Mouse (Mus musculus) heart, adult 8-10 months (tissue): ENCODE measurements around the gene Zfp740. TPM values are rescaled to one million over a fixed set of nuclear protein-coding genes. Genes with fewer than 3 reads are reported as not detected.
"Not testable (repeated sequence)": the region's sequence is repeated elsewhere in the genome, so short reads cannot be mapped to it uniquely, and the experiment has no call there.

Experiments
- DNase-seq: peaks from one replicate; pipeline ENCODE4 v3.0.0; 2022; ENCODE audit warnings: low spot score
- total RNA-seq, 4 experiments: library from RNA; stranded (reverse); gene quantifications; 2 replicates each; pipeline ENCODE4 v1.2.4; 2022

The Zfp740 gene
- total RNA-seq, 4 experiments from 2014 or later: 31.5 to 40.0 (median 35.5) TPM

DNA sequence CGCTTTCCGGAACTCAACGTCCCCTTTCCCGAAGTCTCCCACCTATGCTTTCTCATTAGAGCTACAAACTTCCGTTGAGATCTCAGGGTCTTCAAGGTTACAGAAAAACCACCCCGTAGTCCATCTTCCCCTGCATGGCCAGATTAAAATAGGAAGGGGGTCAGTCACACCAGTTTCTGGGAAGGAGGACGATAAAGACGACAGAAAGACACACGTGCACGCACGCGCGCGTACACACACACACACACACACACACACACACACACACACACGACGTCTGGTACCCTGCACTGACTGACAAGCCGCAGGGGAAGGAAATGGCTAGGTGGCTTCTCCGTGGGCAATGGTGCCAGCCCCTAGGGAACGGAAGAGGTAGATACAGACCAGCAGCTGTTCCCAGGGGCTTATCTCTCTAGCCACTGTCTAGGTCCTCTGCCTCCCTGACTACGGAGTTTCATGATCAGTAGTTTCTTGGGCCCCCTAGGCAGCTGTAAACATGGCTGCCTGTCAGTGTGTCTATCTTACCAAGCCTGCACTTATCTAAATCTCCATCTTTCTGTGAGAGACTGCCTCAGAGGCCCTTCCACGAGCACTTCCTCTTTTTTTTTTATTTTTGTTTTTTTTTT lies 22.1 kb downstream of the Zfp740 start:
- no peak for DNase-seq

DNA sequence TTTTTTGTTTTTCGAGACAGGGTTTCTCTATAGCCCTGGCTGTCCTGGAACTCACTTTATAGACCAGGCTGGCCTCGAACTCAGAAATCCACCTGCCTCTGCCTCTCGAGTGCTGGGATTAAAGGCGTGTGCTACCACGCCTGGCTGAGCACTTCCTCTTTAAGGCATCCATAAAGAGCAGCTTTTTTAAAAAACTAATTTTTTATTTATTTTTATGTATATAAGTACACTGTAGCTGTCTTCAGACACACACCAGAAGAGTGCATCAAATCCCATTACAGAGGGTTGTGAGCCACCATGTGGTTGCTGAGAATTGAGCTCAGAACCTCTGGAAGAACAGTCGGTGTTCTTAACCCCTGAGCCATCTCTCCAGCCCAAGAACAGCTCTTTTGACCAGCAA lies 22.6 kb downstream of the Zfp740 start:
- DNase-seq: not testable (repeated sequence)

DNA sequence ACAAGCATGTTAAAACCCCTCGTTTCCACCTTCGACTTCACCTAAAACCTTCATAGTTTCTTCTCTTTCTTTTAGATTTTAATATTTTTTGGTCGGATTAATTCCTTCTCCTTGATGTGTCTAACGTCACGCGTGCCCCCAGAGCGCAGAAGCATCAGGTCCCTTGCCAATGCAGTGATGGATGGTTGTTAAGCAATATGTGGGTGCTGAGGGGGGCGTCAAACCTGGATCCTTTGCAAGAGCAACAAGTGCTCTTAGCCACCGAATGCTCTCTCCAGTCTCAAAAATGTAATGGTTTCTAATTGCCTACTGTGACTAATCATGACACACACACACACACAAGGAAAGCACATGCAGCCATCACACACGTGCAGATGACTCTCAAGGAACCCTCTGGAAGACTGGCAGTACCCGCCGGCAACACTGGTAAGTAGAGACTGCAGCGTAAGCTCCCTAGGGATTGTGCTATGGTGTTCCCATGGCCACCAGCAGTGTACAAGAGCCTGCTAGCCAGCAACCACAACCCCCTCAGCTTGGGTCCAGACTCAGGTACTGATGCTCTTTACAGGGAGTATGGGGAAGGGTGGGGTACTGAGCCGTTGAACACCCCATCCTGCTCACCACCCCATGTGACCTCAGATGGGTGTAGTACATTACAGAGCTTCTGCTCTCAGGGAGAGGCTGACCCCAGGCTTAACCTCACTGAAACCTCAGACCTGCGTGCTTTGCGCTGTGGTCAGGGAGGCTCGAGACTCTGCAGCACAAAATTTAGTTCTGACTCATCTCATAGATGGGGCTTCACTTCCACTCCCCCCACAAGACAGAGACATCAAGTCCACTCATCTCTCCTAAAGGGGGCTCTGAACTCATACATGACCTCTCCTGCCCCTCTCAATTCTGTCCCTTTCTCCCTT lies 27.6 kb downstream of the Zfp740 start:
- DNase-seq: no peak

DNA sequence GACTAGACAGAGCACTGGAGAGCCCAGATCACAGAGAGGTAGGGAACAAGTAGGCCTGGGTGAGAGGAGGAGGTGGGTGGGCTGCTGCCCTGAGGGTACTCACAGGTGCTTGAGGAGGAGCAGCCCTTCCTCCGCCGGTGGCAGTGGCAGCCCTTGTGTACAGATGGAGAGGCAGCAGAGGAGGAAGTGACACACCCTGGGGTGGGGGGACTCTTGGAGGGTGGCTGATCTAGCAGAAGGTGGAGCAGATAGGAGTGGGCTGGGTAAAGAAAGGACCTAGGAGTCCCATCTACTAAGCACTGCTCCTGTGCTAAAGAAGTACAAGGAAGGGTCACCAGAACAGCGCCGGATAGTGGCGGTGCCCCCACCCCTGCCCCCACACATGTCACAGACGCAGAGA lies 28.7 kb downstream of the Zfp740 start, which contains the start of gene Itgb7:
Gene Itgb7 (minus strand): TSS at position 197 of the 400 bp plus-strand sequence.
- DNase-seq: no peak

GRCm38 (mm10) chr15:102232764-102233163 lies 29.7 kb downstream of the Zfp740 start:
- DNase-seq: no peak

DNA sequence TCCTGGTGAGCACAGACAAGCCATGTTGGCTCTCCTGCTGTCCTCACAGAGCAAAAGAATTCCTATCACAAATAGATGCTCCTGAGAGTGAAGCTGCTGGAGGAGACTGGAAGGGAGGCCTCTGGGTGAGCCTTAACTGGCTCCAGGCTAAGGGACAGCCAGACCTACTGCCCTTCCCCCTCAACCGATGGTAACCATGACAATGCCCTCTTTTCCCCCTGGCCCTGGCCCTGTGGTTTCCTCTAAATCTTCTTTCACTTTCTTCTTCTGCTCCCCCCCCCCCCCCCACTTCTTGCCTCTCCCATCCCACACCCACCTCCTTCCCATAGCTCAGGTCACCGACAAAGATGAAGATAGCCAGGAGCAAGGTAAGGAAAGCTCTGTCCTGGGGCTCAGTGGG lies 30.8 kb downstream of the Zfp740 start:
- DNase-seq: no peak

- DNase-seq: no peak
These were observed 32.5 kb downstream of the Zfp740 start for GRCm38 (mm10) chr15:102235371-102236027.

- no peak for DNase-seq
These were observed 35.7 kb downstream of the Zfp740 start for GRCm38 (mm10) chr15:102238543-102239259.

DNA sequence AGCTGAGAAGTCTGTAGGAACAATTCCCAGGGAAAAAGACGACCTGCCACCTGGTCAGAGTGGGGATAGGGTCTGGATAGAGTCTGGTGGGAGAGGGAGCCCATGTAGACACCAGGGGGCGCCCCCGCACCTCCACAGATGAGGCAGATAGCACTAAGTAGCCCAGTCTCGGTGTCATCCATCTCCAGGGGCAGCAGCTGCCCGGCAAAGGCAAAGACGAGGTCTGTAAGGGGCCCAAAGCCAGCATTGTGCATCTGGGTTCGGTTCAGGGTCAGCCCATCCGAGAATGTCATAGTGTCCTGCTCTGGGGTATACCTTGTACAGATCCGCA lies 36.2 kb downstream of the Zfp740 start:
- peak; percentile 76 for DNase-seq

DNA sequence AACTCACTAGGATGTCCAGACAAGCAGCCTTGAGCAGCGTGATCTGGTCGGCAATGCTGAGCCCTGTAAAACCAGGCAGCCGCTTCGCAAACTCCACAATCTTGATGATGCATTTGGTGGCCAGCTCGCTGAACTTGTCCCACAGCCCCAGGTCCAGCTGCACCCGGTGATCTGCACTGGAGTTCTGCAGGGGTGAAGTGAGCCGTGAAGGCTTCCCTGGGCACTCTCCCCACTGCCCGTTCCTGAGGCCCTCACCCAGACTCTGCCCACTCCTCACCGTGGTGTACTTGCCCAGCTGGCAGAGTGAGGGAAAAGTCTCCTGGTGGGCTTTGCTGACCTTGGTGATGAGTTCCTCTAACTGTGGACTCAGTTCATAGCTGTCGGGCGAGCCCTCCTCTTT lies 36.8 kb downstream of the Zfp740 start:
- no peak for DNase-seq

- peak; percentile 61 for DNase-seq
These were observed 37.6 kb downstream of the Zfp740 start for GRCm38 (mm10) chr15:102240607-102241006.

DNA sequence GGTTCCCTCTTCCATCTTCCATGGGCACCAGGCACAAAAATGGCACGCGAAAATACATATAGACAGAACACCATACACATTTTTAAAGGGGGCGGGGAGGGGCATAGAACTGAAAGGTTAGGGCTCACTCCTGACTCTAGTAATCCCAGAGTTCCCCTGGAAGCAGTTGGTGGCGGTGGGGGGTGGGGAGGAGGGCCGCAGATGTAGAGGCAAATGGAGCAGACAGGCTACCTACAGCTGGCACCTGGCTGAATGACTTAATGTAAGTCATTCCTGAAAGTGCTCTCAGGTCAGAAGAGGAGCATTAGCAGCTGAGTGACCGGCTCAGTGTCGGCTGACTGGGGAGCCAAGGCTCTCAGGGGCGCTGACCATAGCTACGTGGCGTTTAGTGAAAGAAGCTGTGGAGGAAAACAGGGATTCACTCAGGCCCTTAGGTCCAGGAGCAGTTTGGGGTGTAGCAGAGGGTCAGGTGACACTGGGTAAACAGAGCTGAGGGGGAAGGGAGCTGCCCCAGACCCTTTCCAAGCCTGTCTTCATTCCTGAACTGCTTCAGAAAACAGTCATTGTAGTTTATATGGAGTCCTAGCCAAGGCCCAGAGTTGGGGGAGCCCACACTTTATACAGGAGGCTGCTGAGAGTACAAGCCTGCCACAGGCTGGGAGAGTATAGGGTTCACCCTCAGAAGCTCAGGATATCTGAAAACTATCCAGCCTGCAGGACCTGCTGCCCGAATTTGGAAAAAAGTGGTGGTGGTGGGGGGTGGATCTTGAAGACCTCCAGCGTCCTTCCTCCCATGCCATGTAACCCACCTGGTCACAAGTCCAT lies 39.6 kb downstream of the Zfp740 start:
- DNase-seq: no peak

DNA sequence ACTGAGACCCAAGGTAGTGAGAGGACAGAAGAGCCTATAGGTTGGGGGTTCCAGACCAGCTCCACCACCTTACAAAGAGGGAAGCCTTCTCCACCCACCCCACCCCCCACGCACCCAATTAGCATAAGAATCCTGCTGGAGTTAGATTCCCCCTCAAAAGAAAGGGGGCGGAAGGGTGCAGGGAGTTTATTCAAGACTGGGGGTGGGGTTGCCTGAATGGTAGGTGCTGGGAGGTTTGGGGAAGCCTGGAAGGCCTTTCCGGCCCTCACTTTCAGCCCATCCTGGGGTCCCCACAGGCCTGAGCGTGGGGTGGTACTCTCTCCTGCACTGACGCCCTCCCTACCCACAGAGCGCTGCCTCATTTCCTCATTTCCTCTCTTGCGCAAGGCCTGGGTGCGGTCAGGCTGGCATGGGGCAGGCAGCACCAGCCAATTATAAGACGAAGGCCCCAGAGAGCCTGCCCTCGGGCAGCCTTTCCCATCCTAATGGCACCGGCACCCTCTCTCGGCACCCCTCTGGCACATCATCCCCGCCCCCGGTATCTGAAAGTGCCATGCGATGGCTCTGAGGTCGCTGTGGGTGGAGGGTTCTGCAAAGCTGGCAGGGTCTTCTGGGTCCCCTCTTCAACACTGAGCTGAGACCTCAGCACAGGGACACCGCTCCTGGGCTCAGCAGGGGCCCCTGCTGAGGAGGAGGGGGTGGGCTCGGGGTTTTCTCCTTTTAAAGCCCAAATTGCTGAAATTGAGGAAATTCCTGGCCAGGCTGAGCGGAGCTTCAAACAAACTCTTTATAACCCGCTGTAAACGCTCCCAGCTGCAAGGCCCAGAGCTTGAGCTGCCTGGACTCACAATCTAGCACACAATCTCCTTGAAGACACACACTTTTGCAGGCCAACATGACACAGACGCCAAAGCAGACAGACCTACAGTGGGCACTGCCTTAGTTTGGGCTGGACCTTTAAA lies 40.5 kb downstream of the Zfp740 start:
- DNase-seq: peak; percentile 76

DNA sequence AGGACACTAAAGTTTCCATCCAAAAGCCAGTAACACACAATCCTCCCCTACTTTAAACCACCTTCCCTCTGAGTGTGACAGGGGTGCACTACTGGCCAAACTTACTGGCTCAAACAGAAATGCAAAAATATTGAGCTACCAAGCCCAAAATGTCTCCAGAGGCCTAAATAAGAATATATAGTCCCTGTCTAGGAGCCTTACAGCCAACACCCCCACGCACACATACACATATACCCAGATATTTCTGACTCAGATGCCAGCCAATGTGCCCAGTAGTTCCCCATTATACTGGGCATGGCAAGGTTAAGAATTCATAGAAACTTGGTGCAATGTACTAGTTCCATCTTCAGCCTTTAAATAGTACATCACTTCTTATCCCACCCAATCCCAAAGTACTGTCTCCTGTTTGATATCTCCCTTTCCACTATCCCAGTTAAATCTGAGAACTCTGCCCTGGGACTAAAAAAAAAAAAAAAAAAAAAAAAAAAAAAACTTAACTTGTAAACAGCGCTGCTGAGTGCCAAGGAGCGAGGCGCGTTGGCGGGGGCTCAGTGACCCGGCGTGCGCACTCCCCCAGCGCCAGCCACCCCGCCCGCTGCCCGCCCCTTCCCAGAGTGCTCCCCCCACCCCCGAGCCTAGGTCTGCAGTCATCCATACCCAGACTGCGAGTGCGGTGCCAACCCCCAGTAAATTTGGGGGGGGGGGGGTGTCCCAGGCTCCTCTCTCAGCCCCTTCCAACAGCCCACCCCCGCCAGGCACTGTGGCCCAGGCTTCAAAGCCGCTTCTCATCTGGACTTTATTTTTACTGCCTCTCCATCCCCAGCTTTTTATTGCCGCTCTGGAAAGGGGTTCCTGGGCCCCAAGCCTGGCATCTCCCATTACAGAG lies 41.5 kb downstream of the Zfp740 start:
- no peak for DNase-seq

- DNase-seq: no peak
These were observed 42.4 kb downstream of the Zfp740 start for GRCm38 (mm10) chr15:102245461-102245881.

DNA sequence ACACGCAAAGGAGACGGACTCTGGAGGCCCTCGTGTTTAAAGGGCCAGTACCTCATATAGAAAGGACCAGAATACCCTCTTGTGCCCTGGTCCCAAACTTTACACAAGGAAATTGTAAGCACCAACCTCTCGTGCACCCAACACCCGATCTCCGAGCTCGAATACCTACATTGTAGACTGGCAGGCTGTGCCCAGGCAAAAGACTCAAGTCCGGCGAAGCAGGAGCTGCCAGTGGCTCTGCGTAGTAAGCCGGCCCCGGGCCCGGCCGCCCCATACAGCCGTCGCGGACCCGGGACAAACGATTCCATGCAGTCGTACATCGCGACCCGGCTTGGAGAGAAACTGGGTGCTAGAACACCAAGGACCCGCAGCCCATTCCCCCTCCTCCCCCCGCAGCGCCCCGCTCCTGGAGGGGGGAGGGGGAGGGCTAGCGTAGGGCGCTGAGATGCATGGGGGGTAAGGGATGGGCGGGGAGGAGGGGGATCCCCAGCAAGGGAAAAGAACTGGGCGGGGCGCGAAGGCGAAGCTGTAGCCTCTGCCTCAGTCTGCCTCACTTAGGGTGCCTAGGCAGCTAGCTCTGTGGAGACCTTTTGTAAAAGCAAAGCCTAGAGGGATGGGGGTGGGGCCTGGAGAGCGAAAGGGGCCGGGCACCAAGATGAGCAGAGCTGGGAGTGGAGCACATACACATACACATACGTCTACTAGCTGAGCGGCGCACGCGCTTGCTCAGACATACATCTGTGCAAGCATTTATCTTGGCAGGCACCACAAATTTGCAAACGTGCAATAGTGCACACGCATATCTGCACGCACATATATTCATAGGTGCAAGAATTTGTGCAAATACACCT lies 43.1 kb downstream of the Zfp740 start:
- peak; percentile 77 for DNase-seq

DNA sequence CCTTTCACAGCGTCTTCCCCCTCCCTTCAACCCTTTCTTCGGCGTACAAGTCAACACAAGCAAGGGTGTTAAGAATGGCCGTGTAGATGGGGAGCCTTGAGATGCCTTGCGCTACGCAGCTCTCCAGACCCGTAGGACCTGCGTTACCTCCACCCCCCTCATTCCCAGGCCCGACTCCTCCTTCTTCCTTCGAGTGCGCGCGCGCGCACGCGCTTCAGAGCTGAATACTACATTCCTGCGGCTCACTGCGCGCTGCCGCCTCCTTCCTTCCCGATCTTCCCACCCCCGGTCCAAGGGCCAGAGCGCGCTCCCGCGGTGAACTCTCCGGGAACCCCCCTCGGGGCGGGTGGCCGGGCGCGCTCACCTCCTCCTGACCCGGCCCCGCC lies 43.8 kb downstream of the Zfp740 start:
- peak; percentile 95 for DNase-seq
